Mouse (Mus musculus): ENCODE data around the gene Kcnh2.
"Not testable (repeated sequence)": the region's sequence is repeated elsewhere in the genome, so short reads cannot be mapped to it uniquely, and the experiment has no call there.

Gene Kcnh2

GRCm38 (mm10) chr5:24351278-24351677, at the start of gene Kcnh2:
Kcnh2 (minus strand) TSS chr5:24351604.
- no peak for DNase-seq (ENCODE audit: low spot score in 2 of 2)

- DNase-seq (ENCODE audit: low spot score in 2 of 2) = no peak
Measured at GRCm38 (mm10) chr5:24400362-24400761, 49.0 kb upstream of the Kcnh2 start.

- DNase-seq (ENCODE audit: low spot score in 2 of 2) = no peak
Measured at GRCm38 (mm10) chr5:24399686-24400085, 48.3 kb upstream of the Kcnh2 start.

- not testable (repeated sequence) for DNase-seq (ENCODE audit: low spot score in 2 of 2)
Measured at GRCm38 (mm10) chr5:24396254-24396653, 44.9 kb upstream of the Kcnh2 start.

- DNase-seq (ENCODE audit: low spot score in 2 of 2) = peak; percentile 87 to 90
Measured at GRCm38 (mm10) chr5:24394165-24394894, 42.9 kb upstream of the Kcnh2 start.

GRCm38 (mm10) chr5:24393392-24393997, 42.1 kb upstream of the Kcnh2 start, which contains the start of gene Abcb8:
Abcb8 (plus strand) TSS chr5:24393663.
- DNase-seq (ENCODE audit: low spot score in 2 of 2) = peak; percentile 91 to 92

- no peak for DNase-seq (ENCODE audit: low spot score in 2 of 2)
Measured at GRCm38 (mm10) chr5:24392724-24393123, 41.3 kb upstream of the Kcnh2 start.

GRCm38 (mm10) chr5:24391864-24392263, 40.5 kb upstream of the Kcnh2 start, which contains the start of gene Atg9b:
Atg9b (minus strand) TSS chr5:24392143.
- no peak for DNase-seq (ENCODE audit: low spot score in 2 of 2)

GRCm38 (mm10) chr5:24389658-24390020, 38.2 kb upstream of the Kcnh2 start:
- no peak for DNase-seq (ENCODE audit: low spot score in 2 of 2)

- no peak for DNase-seq (ENCODE audit: low spot score in 2 of 2)
Measured at GRCm38 (mm10) chr5:24389011-24389657, 37.7 kb upstream of the Kcnh2 start.

- no peak for DNase-seq (ENCODE audit: low spot score in 2 of 2)
Measured at GRCm38 (mm10) chr5:24388246-24388915, 37.0 kb upstream of the Kcnh2 start.

GRCm38 (mm10) chr5:24387264-24388241, 36.1 kb upstream of the Kcnh2 start:
- DNase-seq (ENCODE audit: low spot score in 2 of 2) = peak in 1 of 2 experiments; percentile 11

- no peak for DNase-seq (ENCODE audit: low spot score in 2 of 2)
Measured at GRCm38 (mm10) chr5:24385887-24386550, 34.6 kb upstream of the Kcnh2 start.

GRCm38 (mm10) chr5:24385374-24385773, 34.0 kb upstream of the Kcnh2 start:
- no peak for DNase-seq (ENCODE audit: low spot score in 2 of 2)

- peak in 1 of 2 experiments; percentile 13 for DNase-seq (ENCODE audit: low spot score in 2 of 2)
Measured at GRCm38 (mm10) chr5:24384407-24384806, 33.0 kb upstream of the Kcnh2 start.

- peak; percentile 96 to 97 for DNase-seq (ENCODE audit: low spot score in 2 of 2)
Measured at GRCm38 (mm10) chr5:24383026-24383859, 31.8 kb upstream of the Kcnh2 start.

- DNase-seq (ENCODE audit: low spot score in 2 of 2) = no peak
Measured at GRCm38 (mm10) chr5:24381988-24382387, 30.6 kb upstream of the Kcnh2 start.

GRCm38 (mm10) chr5:24381486-24381885, 30.1 kb upstream of the Kcnh2 start:
- DNase-seq (ENCODE audit: low spot score in 2 of 2) = no peak

GRCm38 (mm10) chr5:24380499-24380898, 29.1 kb upstream of the Kcnh2 start:
- no peak for DNase-seq (ENCODE audit: low spot score in 2 of 2)

All from natural killer cell, adult 2 months (primary cell).